33 mouse cellular contexts compared by ENCODE assay signal in genomic region chr12:111085579-111085978, GRCm38 (mm10).
"Had no signal": no experiment of that assay in that cellular context is flagged by ENCODE, and none has a peak within 500 bp of the region (broad histone marks: within the 10 kb centered on the region; RNA-seq: fewer than 3 reads in every experiment).

No protein-coding gene starts in this region.

- H3K9ac ChIP-seq: heart, embryonic 13.5 days; heart, embryonic 15.5 days; hindbrain, embryonic 12.5 days; hindbrain, embryonic 13.5 days; hindbrain, embryonic 14.5 days; hindbrain, embryonic 15.5 days; intestine, embryonic 15.5 days; kidney, embryonic 15.5 days had no signal

- H3K4me2 ChIP-seq: heart, embryonic 11.5 days; heart, embryonic 13.5 days; heart, embryonic 15.5 days; hindbrain, embryonic 12.5 days; hindbrain, embryonic 13.5 days; hindbrain, embryonic 14.5 days; hindbrain, embryonic 15.5 days; intestine, embryonic 15.5 days; kidney, embryonic 15.5 days had no signal

- H3K4me1 ChIP-seq: intestine, embryonic 15.5 days had no signal

- H3K4me3 ChIP-seq: heart, embryonic 13.5 days; heart, embryonic 15.5 days; hindbrain, embryonic 10.5 days; hindbrain, embryonic 12.5 days; hindbrain, embryonic 13.5 days; hindbrain, embryonic 15.5 days; intestine, embryonic 15.5 days; kidney, embryonic 15.5 days; layer of hippocampus, adult 2 months; left cerebral cortex, adult 2 months had no signal

- H3K27ac ChIP-seq: heart, embryonic 13.5 days; heart, embryonic 15.5 days; hindbrain, embryonic 10.5 days; hindbrain, embryonic 12.5 days; hindbrain, embryonic 13.5 days; hindbrain, embryonic 14.5 days; hindbrain, embryonic 15.5 days; hindbrain, postnatal 0 days; intestine, embryonic 15.5 days; kidney, embryonic 15.5 days; kidney, postnatal 0 days; layer of hippocampus, adult 2 months; left cerebral cortex, adult 2 months had no signal

- H3K27me3 ChIP-seq: heart, embryonic 13.5 days; heart, embryonic 15.5 days; hindbrain, embryonic 12.5 days; hindbrain, embryonic 13.5 days; hindbrain, embryonic 15.5 days; intestine, embryonic 15.5 days; kidney, embryonic 15.5 days had no signal

- ATAC-seq: hindbrain, embryonic 16.5 days; hindbrain, postnatal 0 days; inflammation-experienced regulatory T-cells, adult 6 months; intestine, embryonic 15.5 days; intestine, embryonic 16.5 days; intestine, postnatal 0 days had no signal

- DNase-seq: heart, postnatal 10 days; heart, postnatal 36 days; heart, postnatal 4 days; kidney, adult 11 months; kidney, adult 18-20 months; kidney, adult 2 months; kidney, adult 8-10 months; kidney, adult 9 months; kidney, postnatal 10 days; kidney, postnatal 14 days; kidney, postnatal 25 days; kidney, postnatal 36 days; kidney, postnatal 4 days; layer of hippocampus, adult 9-11 months; layer of hippocampus, postnatal 36 days had no signal

- H3K9me3 ChIP-seq: heart, embryonic 13.5 days; heart, embryonic 15.5 days; hindbrain, embryonic 10.5 days; hindbrain, embryonic 12.5 days; hindbrain, embryonic 13.5 days; hindbrain, embryonic 15.5 days; intestine, embryonic 15.5 days; kidney, embryonic 15.5 days had no signal
